Mouse (Mus musculus): ENCODE results near the gene Hadh.

Hadh gene

GRCm38 (mm10) chr3:131271157-131271556, 744 bp downstream of the Hadh start:
- DNase-seq (ENCODE audit: low spot score), result peak; percentile 68

- no peak for DNase-seq (ENCODE audit: low spot score)
These were observed 1.5 kb downstream of the Hadh start for GRCm38 (mm10) chr3:131270381-131270780.

DNA sequence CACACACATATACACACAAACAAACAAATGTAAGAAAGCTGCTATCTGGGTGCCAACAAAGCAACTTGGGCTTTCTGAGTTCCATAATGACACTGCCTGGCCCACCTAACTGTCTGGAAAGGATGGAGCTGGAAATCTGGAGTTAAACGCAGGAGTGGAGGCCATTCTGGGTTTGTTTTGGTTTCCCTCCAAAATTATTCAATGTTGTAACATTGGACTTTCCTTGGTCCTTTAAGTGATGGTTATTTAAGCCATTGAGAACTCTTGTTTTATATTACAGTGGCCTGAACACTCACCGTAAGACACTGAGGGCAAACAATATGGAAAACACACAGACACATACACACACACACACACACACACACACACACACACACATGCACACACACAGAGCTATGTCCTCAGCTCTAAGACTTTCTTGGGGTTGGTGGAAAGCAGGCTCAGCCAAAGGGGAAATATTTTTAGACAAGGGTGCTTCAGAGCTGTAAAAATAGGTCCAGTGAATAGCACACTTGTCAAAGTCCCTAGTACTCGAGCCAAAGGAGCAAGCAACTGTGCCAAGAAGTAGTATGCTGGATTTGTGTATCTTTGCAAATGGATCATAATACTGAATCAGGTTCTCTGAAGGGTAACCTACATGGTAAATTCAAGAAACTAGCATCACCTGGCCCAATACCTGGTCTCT, 5.4 kb downstream of the Hadh start:
- peak; percentile 67 for DNase-seq (ENCODE audit: low spot score)

DNA sequence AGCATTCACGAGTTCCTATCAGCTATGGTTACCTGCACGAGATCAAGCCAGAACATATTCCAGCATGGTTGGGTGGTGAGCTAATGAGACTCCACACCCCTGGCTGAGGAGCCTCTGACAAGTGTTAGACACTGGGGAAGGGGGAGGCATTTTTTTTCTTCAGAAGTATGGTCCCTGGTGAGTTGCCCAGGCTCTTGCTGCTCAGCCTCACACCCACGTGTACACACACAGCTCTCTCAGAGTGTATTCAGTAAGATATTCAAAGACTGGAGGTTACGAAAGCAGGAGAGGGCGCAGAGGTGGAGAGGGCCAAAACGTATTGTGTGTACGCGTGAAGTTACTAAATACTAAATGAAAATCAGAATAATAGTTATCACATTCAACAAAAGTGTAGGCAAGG, 6.4 kb downstream of the Hadh start:
- peak; percentile 54 for DNase-seq (ENCODE audit: low spot score)

- DNase-seq (ENCODE audit: low spot score), result peak; percentile 62
These were observed 8.0 kb downstream of the Hadh start for GRCm38 (mm10) chr3:131263766-131264486.

- no peak for DNase-seq (ENCODE audit: low spot score)
These were observed 11.5 kb downstream of the Hadh start for GRCm38 (mm10) chr3:131260418-131260817.

DNA sequence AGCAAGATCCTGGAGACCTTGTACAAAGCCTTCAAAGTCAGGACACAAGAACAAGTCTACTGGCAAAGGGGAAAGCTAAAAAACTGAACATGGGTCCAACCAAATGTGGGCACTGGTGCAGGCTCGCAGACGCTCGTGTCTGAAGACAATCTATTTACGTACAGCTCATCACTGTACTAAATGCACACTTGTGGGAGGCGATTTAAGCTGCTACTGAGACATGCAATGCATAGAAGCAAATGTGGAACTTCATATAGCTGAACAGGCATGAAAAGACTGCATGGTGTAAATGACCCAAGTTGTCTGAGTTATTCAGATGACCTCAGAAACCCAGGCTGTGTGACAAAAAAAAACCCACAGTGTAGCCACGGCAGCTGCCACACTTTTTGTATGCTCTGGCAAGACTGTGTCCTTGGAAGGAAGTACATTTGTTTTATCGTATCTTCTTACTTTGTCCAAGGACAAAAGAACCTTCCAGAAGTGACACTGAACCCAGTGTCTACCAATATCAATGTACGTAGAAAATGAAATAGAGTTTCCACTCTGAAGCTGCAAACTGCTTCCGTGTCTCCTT, 12.4 kb downstream of the Hadh start:
- no peak for DNase-seq (ENCODE audit: low spot score)

DNA sequence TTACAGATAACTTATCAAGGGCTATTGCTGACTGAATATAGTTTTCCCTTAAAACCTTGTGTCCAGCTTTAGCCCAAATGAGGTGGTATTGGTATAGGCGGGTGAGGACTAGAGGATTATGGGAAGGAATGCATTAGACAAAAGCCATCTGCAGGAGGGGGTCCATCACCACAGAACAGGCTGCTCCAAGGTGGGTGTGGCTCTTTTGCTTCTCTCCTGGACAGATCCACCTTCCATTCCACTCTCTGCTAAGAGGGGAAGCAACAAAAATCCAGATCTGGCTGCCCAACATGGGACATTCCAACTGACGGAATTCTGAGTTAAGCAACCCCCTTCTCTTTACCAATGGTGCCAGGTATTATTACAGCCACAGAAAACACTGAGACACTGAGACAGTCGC, 13.0 kb downstream of the Hadh start:
- DNase-seq (ENCODE audit: low spot score), result no peak

DNA sequence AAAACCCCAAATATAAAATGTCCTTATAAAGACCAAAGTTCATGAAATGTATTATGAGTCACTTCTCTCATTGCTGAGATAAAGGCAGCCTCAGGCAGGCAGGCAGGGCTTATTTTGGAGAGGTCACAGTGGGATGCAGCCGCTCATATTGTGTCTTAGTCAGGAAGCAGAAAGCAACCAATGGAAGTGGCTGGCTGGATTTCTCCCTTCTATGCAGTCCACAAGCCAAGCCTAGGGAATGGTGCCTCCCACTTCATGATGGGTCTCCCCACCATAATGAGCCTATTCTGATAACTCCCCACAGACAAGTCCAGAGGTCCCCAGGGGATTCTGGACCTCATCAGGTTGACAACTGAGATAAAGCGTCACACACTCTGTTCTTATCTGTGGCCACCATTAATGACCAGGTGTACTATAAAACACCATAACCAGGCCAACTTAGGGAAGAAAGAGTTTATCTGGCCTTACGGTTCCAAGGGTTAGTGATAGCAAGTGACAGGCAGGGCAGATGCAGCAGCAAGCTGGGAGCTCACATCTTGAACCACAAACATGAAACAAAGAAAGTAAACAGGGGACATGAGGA, 16.4 kb downstream of the Hadh start:
- no peak for DNase-seq (ENCODE audit: low spot score)

DNA sequence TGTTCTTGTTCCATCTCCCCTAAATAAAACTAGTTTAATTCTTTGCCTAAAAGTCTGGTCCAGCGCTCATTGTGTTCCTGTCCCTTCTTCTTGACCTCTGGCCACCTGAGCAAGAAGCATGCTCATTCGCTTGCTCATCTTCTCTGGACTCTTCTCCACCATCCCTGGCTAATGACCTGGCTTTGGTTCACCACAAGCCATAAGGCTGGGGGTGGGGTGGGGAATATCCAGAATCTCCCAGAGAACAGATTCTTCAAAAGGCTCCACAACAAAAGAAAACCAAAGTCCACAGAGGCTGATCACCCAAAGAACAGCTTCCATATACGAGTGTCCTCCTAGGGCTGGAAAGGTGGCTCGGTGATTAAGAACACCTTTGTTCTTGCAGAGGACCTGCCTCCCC, 16.9 kb downstream of the Hadh start:
- no peak for DNase-seq (ENCODE audit: low spot score)

- no peak for DNase-seq (ENCODE audit: low spot score)
These were observed 20.3 kb downstream of the Hadh start for GRCm38 (mm10) chr3:131251601-131252000.

GRCm38 (mm10) chr3:131250978-131251377, 20.9 kb downstream of the Hadh start:
- DNase-seq (ENCODE audit: low spot score), result no peak

GRCm38 (mm10) chr3:131250283-131250682, 21.6 kb downstream of the Hadh start:
- no peak for DNase-seq (ENCODE audit: low spot score)

DNA sequence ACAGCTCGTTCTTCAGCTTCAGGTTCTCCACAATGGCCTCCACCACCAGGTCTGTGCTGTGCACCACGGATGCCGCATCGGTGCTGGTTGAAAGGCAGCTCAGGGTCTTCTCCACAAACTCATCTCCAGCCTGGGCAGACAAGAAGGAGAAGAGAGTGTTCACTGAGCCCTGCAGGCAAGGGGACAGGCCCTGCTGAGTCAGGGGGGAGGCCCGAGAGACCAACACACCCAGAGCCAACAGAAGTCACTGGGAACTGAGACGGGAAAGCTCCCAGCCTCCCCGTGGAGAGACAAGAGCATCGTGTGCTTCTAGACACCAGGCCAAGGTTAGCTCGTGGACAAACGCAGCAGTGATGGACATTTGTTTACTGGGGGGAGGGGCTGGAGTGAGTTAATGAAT, 23.5 kb downstream of the Hadh start:
- DNase-seq (ENCODE audit: low spot score), result no peak

- DNase-seq (ENCODE audit: low spot score), result no peak
These were observed 24.1 kb downstream of the Hadh start for GRCm38 (mm10) chr3:131247851-131248250.

- DNase-seq (ENCODE audit: low spot score), result no peak
These were observed 24.5 kb downstream of the Hadh start for GRCm38 (mm10) chr3:131247447-131247846.

DNA sequence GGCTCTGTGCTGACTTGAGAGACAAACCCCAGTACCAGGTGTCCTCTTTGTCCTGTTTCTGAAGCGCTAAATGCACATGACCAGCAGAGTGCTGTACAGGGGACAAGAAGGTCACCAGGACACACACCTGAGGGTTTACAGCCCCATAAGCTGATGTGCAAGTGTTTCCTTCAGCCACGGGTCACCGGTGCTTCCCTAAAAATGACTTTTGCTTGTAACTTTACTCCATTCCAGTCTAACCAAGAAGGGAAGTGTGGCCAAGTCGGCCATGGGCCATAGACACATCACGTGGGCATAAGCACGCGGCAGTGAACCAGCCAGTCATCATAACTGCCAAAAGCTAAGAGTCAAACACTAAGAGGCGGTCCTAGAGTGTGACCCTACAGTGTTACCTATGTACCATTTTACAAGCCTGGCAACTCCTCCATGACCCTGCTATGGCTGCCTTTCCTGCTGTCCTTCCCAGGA, 25.3 kb downstream of the Hadh start:
- no peak for DNase-seq (ENCODE audit: low spot score)

DNA sequence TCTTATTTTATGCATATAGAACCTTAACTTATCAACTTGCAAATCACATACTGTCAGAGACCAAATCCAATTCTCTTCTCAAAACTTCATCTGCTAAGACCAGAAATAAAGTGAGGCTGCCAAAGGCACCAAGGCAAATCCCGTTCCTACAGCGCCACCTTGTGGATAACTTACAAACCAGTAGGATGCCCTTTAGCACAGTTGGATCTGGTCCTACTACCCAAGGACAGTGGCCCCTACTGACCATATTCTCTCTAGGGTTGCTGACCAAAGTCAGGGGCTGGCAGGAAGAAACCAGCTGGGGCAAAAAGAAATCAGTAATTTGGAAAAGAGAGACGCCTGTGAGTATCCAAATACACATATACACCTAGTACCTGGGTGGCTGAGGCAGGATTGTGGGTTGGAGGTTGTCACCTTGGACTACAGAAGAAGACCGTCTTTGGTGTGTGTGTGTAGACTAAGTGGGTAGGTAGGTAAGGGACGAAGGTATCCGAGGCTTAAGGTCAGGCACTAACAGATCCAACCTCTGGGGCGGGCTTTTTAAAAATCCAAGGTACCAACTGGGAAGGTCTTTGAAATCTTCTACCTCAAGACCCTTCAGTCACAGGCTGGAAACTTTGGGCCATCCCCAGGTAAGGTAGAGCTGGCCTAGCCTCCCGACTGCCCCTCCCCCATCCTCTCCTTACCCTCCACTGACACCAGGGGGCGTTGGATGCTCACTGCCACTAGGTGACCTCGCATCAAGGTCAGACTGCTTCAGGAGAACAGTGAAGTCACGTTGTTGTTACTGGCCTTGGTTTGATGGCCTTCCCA, 25.9 kb downstream of the Hadh start:
- peak; percentile 67 for DNase-seq (ENCODE audit: low spot score)

GRCm38 (mm10) chr3:131237785-131238633, 33.9 kb downstream of the Hadh start:
- DNase-seq (ENCODE audit: low spot score), result peak; percentile 74

- DNase-seq (ENCODE audit: low spot score), result no peak
These were observed 34.8 kb downstream of the Hadh start for GRCm38 (mm10) chr3:131237061-131237460.

DNA sequence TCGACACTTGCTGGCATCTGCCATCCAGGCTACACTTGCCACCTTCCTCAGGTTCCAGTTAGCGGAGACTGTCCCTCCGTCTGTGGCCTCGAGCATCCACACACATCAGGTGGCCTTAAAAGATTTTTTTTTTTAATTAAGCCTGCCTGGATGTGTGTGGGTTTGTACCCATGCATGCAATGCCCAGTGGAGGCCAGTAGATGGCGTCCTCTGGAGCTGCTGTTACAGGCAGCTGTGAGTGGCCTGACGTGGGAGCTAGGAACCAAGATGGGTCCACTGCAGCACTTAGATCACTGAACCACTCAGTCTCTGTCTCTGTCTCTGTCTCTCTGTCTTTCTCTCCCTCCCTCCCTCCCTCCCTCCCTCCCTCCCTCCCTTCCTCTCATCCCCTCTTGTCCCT, 43.8 kb downstream of the Hadh start:
- no peak for DNase-seq (ENCODE audit: low spot score)
